Mouse (Mus musculus): ENCODE data around the gene Clic4.

DNA sequence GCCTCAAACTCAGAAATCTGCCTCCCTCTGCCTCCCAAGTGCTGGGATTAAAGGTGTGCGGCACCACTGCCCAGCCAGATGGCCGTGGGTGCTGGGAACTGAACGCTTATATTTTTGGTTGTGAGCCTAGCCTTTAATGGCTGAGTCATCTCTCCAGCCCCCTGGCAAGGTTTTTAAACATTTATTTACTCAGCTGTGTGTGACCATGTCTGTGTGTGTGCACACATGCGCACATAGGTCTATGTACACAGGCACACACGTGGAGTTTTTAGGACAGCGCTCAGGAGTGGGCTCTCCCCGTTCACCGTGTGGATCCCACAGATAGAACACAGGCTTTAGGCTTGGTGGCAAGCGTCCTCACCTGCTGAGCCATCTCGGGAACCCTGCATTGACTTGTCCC is 29.6 kb upstream of the Clic4 start:
- TF ChIP-seq CTCF (IDR thresholded peaks at IDR 0.05): no peak
- TF ChIP-seq EP300 (IDR thresholded peaks at IDR 0.05): no peak
